Mouse (Mus musculus) embryonic facial prominence, embryonic 15.5 days (tissue): Measurements from ENCODE around the gene Syt1. TPM values are rescaled to one million over a fixed set of nuclear protein-coding genes. Genes with fewer than 3 reads are reported as not detected.

Source experiments
- ATAC-seq: fragments of 200-750 bp; cut with Nextera tagmentation; 2 replicates; pipeline ENCODE4 v1.8.0; 2017; ENCODE audit warnings: low read depth, moderate TSS enrichment; ENCODE audit not compliant: insufficient number of reproducible peaks, low FRiP score, low TSS enrichment
- H3K27ac ChIP-seq: fragments of 300-500 bp; sonication (generic); replicated peaks from 2 replicates; pipeline ENCODE4 v1.5.1; 2015; ENCODE audit warnings: mild to moderate bottlenecking, inconsistent platforms
- H3K27me3 ChIP-seq: fragments of 300-500 bp; sonication (generic); 2 replicates; pipeline ENCODE4 v1.6.1; 2015; ENCODE audit warnings: inconsistent platforms
- H3K36me3 ChIP-seq: fragments of 300-500 bp; sonication (generic); 2 replicates; pipeline ENCODE4 v1.6.1; 2015; ENCODE audit warnings: mild to moderate bottlenecking, inconsistent platforms
- H3K4me1 ChIP-seq: fragments of 300-500 bp; sonication (generic); 2 replicates; pipeline ENCODE4 v1.6.1; 2015; ENCODE audit warnings: inconsistent platforms
- H3K4me2 ChIP-seq: fragments of 300-500 bp; sonication (generic); replicated peaks from 2 replicates; pipeline ENCODE4 v1.6.1; 2015; ENCODE audit warnings: mild to moderate bottlenecking, inconsistent platforms
- H3K4me3 ChIP-seq: fragments of 300-500 bp; sonication (generic); replicated peaks from 2 replicates; pipeline ENCODE4 v1.5.1; 2015; ENCODE audit warnings: mild to moderate bottlenecking, inconsistent platforms
- H3K9ac ChIP-seq: fragments of 300-500 bp; sonication (generic); 2 replicates; pipeline ENCODE4 v1.6.1; 2015; ENCODE audit warnings: inconsistent platforms
- H3K9me3 ChIP-seq: fragments of 300-500 bp; sonication (generic); replicated peaks from 2 replicates; pipeline ENCODE4 v1.6.1; 2016; ENCODE audit warnings: inconsistent platforms
- WGBS: fragments of 180-500 bp; shearing (Covaris S2); methylation state at CpG from one replicate; pipeline ENCODE4 v1.1.7; 2015; 5-methylcytosine and 5-hydroxymethylcytosine counted together
- polyA plus RNA-seq: library from polyadenylated mRNA; unstranded; fragments of >200 nt; fragmentation: Nextera tagmentation; extraction: Ambion mirVana; gene quantifications from 2 replicates; pipeline ENCODE4 v1.2.1, GENCODE M21; 2015

Gene Syt1
- 4.2 and 4.3 TPM in 2 replicates for polyA plus RNA-seq

DNA sequence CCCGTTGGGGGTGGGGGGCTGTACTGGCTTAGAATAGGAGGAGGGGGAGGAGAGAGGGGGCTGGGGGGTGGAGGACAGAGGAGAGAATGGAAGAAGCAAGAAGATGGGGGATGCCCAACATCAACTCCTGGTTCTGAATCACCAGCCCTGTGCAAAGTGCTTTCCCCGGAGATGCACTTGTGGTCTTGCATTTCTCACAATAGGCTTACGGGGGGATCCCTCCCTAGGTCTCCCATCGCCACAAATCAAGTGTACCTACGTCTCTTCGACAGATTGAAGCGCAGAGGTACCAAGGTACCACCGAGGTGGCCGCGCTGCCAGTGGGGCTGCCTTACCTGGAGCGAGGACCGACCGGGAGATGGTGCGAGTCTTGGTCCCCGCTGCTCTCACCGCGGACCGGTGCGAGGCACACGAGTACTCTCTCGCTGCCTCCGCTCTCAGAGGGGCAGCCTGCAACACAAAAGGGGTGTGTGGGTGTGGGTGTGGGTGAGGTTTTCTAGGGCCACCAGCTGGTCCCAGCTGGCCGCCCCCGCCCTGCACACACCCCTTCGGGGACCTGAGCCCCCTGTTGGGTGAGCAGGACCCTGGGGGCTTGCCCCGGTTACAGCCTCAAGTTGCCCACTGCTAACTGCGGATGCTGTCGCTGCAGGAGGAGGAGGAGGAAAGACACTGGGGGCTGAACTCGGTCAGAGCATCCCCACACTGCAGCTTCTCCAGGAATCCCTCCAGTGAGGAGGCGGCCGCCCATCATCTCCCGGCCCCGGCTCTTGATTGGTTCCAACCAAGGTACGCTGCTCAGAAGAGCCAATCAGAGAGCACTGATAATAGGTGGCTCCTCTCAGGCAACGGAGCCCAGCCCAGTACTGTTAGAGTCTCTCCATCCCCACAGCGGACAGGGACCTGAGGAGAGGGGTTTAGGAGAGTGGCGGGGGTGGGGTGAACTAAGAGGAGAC is at the start of gene Syt1:
Gene Syt1, minus strand, starts transcription at position 742 of the 953 bp plus-strand sequence.
- peak; percentile 95 for ATAC-seq
- Histone ChIP-seq H3K4me3 (peak within 1 kb of the TSS; percentile 47), H3K27ac (no peak within 1 kb of the TSS), H3K9me3 (no peaks in the 10 kb centered on the region), H3K9ac (no peak within 1 kb of the TSS), H3K4me2 (peak within 1 kb of the TSS; percentile 88), H3K36me3 (no peaks in the 10 kb centered on the region), H3K4me1 (peaks cover 18% of the 10 kb centered on the region), H3K27me3 (peaks cover 30% of the 10 kb centered on the region)
- 1% methylated on average over 37 of the region's 37 CpGs for WGBS

GRCm38 (mm10) chr10:109056500-109056899 is 45.7 kb upstream of the Syt1 start:
- WGBS, result 75% methylated on average over 6 of the region's 6 CpGs
- Histone ChIP-seq H3K9ac (no peak overlapping the region), H3K4me1 (no peaks in the 10 kb centered on the region), H3K27ac (no peak overlapping the region), H3K4me2 (no peak overlapping the region), H3K4me3 (no peak overlapping the region), H3K9me3 (no peaks in the 10 kb centered on the region), H3K36me3 (no peaks in the 10 kb centered on the region), H3K27me3 (no peaks in the 10 kb centered on the region)
- ATAC-seq, result no peak

GRCm38 (mm10) chr10:109047537-109047936 is 36.8 kb upstream of the Syt1 start:
- Histone ChIP-seq H3K9me3 (no peaks in the 10 kb centered on the region), H3K9ac (no peak overlapping the region), H3K36me3 (no peaks in the 10 kb centered on the region), H3K27ac (no peak overlapping the region), H3K4me2 (no peak overlapping the region), H3K4me1 (no peaks in the 10 kb centered on the region), H3K27me3 (no peaks in the 10 kb centered on the region), H3K4me3 (no peak overlapping the region)
- no peak for ATAC-seq
- 65% methylated on average over 5 of the region's 5 CpGs for WGBS

GRCm38 (mm10) chr10:109046988-109047387 is 36.2 kb upstream of the Syt1 start:
- Histone ChIP-seq H3K4me1 (no peaks in the 10 kb centered on the region), H3K27me3 (no peaks in the 10 kb centered on the region), H3K9ac (no peak overlapping the region), H3K4me2 (no peak overlapping the region), H3K9me3 (no peaks in the 10 kb centered on the region), H3K36me3 (no peaks in the 10 kb centered on the region), H3K27ac (no peak overlapping the region), H3K4me3 (no peak overlapping the region)
- no peak for ATAC-seq
- WGBS, result 83% methylated on average over 2 of the region's 2 CpGs

DNA sequence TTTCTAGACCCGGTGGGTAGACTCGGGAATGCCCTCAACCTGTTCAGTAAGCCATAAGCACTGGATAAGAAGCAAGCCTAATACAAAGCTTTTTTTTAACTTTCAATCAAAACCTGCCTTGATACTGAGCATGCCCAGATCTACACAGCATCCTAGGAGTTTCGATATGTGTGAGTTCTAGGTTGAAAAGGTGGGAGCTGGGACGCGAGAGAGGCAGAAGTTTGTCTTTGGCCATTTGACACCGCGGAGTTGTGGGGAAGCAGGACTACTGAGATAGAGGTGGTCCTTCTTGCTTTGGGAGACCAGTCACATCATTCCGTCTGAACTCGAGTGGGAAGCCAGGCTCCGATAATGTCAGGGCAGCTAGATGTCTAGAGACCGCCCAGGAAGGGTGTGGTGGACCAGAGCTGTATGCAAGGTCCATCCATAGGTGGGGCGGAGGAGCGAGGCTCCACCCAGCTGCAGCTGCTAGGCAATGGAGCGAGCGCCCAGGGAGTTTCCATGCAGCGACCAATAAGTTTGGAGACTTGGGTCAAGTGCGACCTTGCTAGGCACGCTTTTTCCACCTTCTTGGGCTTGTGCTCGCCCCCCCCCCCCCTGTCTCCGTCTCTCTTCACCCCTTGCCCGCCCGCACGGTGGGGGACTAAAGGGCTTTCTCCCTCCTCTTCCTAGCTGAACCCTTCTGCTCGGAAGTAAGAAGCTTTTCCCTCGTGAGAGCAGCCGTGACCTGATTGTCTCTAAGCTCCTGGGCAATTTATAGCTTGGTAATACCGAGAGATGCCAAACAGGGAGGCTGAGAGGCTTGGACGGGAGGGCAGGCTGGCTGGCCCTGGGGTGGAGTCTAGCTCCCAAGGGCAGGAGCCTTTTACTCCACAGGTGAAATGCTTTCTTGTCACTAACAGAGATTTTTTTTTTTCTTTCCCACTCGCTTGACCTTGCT is 714 bp upstream of the Syt1 start:
- H3K4me1 ChIP-seq, result peaks cover 18% of the 10 kb centered on the region
- peak overlapping the region; percentile 47 for H3K4me3 ChIP-seq
- no peaks in the 10 kb centered on the region for H3K36me3 ChIP-seq
- peak overlapping the region; percentile 88 for H3K4me2 ChIP-seq
- H3K9ac ChIP-seq, result no peak overlapping the region
- H3K9me3 ChIP-seq, result no peaks in the 10 kb centered on the region
- no peak overlapping the region for H3K27ac ChIP-seq
- peak; percentile 83 for ATAC-seq
- 2% methylated on average over 29 of the region's 29 CpGs for WGBS
- H3K27me3 ChIP-seq, result peaks cover 30% of the 10 kb centered on the region

DNA sequence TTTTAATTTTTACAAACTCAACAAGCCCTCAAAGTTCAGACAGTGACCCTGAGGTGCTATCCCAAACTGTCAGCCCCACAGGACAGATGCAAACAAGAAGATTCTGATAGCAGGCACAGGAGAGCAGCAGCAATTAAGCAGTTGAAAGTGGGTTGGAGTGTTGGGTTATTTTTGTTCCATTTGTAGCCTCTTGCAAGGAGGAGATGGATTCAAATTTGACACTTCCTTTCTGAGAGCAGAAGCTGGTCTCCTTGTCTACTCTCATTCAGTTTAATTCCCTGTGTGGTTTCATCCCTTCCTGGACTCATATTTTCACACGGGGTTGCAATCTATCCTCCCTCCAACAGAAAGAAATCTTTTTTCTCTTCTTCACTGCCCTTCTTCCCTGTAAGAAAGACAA is 951 bp downstream of the Syt1 start:
- peak overlapping the region; percentile 88 for H3K4me2 ChIP-seq
- peaks cover 18% of the 10 kb centered on the region for H3K4me1 ChIP-seq
- H3K27me3 ChIP-seq, result peaks cover 30% of the 10 kb centered on the region
- peak overlapping the region; percentile 47; the same call in 1 of the 2 replicates for H3K4me3 ChIP-seq
- no peak overlapping the region for H3K9ac ChIP-seq
- no peak overlapping the region for H3K27ac ChIP-seq
- 4% methylated on average over 1 of the region's 1 CpGs for WGBS
- no peaks in the 10 kb centered on the region for H3K36me3 ChIP-seq
- no peak for ATAC-seq
- H3K9me3 ChIP-seq, result no peaks in the 10 kb centered on the region

DNA sequence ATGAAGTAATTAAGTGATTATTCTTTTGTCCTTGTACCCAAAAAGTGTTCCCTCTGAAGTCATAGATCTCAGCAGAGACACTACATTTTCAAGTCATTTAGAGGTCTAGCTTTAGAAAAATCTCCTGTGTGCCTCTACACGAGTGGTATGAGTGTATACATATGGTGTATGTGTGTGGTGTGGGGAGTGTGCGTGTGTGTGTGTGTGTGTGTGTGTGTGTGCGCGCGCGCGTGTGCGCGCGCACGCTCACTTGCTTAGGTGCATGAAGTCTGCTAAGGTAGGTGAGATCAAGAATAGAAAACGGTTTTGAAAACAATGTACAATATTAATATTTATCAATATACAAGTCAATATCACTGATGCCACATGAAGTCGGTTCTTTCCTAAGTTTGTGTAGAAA is 2.3 kb downstream of the Syt1 start:
- H3K4me2 ChIP-seq, result no peak overlapping the region
- H3K27ac ChIP-seq, result no peak overlapping the region
- H3K4me3 ChIP-seq, result no peak overlapping the region
- H3K9ac ChIP-seq, result no peak overlapping the region
- WGBS, result 96% methylated on average over 13 of the region's 13 CpGs
- no peaks in the 10 kb centered on the region for H3K9me3 ChIP-seq
- H3K4me1 ChIP-seq, result peaks cover 18% of the 10 kb centered on the region
- H3K36me3 ChIP-seq, result no peaks in the 10 kb centered on the region
- no peak for ATAC-seq
- H3K27me3 ChIP-seq, result peaks cover 30% of the 10 kb centered on the region

DNA sequence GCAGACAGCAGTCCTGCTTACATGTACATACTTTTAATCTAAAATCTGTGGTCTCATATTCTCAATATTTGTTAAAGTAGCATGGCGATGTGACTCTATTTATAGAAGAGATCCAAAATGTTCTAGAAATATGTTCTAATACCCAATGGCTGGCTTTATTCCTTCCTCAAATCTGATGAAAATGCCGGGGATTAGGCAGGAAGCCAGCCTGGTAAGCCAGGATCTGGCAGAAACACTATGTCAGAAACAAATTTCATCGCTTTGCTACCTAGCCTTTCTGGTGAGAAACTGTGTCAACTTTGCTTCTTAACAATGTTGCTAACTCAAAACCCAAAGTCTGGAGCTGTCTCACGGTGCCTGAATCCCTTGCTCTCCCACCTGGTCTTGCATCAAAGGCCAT is 7.3 kb downstream of the Syt1 start:
- Histone ChIP-seq H3K4me3 (no peak overlapping the region), H3K4me2 (no peak overlapping the region), H3K36me3 (no peaks in the 10 kb centered on the region), H3K9ac (no peak overlapping the region), H3K27ac (no peak overlapping the region), H3K4me1 (no peaks in the 10 kb centered on the region), H3K9me3 (no peaks in the 10 kb centered on the region), H3K27me3 (no peaks in the 10 kb centered on the region)
- ATAC-seq, result no peak
- 57% methylated on average over 4 of the region's 4 CpGs for WGBS

DNA sequence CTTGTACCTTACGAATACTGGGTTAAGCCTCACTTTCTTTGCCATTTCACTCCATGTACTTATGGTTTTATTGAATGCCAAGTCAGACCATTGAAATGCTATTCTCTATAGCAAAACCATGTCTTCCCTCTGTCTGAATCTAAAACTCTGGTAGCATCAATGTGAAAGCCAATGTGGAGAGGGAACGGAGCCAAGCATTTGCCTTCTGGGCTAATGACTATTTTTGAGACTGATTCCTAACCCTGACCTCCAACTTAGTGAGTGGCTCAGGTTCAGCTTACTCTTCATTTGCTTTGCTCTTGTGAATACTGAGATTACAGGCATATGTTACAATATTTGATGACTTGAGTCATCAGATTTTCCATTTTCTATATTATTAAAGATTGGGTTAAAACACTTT is 23.5 kb downstream of the Syt1 start:
- Histone ChIP-seq H3K9ac (no peak overlapping the region), H3K9me3 (no peaks in the 10 kb centered on the region), H3K27me3 (no peaks in the 10 kb centered on the region), H3K27ac (no peak overlapping the region), H3K4me2 (no peak overlapping the region), H3K4me3 (no peak overlapping the region), H3K4me1 (no peaks in the 10 kb centered on the region), H3K36me3 (no peaks in the 10 kb centered on the region)
- ATAC-seq, result no peak
- WGBS, result 85% methylated on average over 2 of the region's 2 CpGs

DNA sequence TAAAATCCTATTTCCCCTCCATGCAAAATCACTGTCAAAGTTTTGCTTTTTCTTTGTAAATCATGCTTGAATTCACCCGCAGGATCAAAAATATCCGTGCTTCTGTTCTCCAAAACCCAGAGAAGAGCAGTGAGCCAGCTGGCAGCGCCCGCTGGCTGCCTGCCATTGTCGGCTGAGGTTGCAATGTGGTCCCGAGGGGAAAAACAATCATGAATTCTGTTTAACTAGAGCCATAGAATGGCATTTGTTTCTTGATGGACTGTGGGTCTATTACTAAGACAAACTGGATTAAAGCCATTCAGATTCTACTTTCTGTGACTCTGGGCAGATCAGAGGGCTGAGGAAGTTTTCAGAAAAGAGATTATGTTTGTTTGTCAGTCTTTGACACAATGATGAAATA is 31.1 kb downstream of the Syt1 start:
- H3K9ac ChIP-seq, result no peak overlapping the region
- no peaks in the 10 kb centered on the region for H3K36me3 ChIP-seq
- H3K27me3 ChIP-seq, result no peaks in the 10 kb centered on the region
- H3K4me2 ChIP-seq, result no peak overlapping the region
- ATAC-seq, result 0 out of 2 replicates have a peak, but pooled peaks have one; percentile 24
- no peak overlapping the region for H3K4me3 ChIP-seq
- no peaks in the 10 kb centered on the region for H3K9me3 ChIP-seq
- no peak overlapping the region for H3K27ac ChIP-seq
- peaks cover 5% of the 10 kb centered on the region; the same call in 1 of the 2 replicates for H3K4me1 ChIP-seq
- 38% methylated on average over 6 of the region's 6 CpGs for WGBS

- no peak overlapping the region for H3K9ac ChIP-seq
- H3K27me3 ChIP-seq, result no peaks in the 10 kb centered on the region
- no peaks in the 10 kb centered on the region for H3K9me3 ChIP-seq
- 88% methylated on average over 5 of the region's 5 CpGs for WGBS
- no peaks in the 10 kb centered on the region for H3K36me3 ChIP-seq
- no peak overlapping the region for H3K4me3 ChIP-seq
- no peak overlapping the region for H3K4me2 ChIP-seq
- no peaks in the 10 kb centered on the region for H3K4me1 ChIP-seq
- no peak for ATAC-seq
- no peak overlapping the region for H3K27ac ChIP-seq
Observed at GRCm38 (mm10) chr10:108954952-108955351, 55.8 kb downstream of the Syt1 start.
